Mouse (Mus musculus): ENCODE measurements around the gene Arhgap29. TPM values are rescaled to one million over a fixed set of nuclear protein-coding genes. Genes with fewer than 3 reads are reported as not detected.

Gene Arhgap29
- polyA plus RNA-seq, 1 experiment from 2014 or later: 69.1 TPM

- Histone ChIP-seq H3K9me3 (replicated peaks; ENCODE audit: control insufficient read depth, low read length) (no peaks in the 10 kb centered on the region), H3K4me1 (ENCODE audit: control insufficient read depth, insufficient read depth, low read length) (peaks cover 53% of the 10 kb centered on the region), H3K4me2 (peak overlapping the region; percentile 49; the same call in 1 of the 2 replicates), H3K27ac (ENCODE audit: low read depth, low read length) (peak overlapping the region; percentile 50), H3K36me3 (ENCODE audit: control insufficient read depth, insufficient read depth, low read length) (no peaks in the 10 kb centered on the region), H3K27me3 (ENCODE audit: control insufficient read depth, insufficient read depth, low read length) (no peaks in the 10 kb centered on the region), H3K4me3 (ENCODE audit: low read depth, low read length) (no peak overlapping the region), H3K9ac (ENCODE audit: low read depth, low read length) (no peak overlapping the region)
- whole genome bisulfite sequencing (ENCODE audit: insufficient replicate concordance): 30% methylated on average over 7 of the region's 7 CpGs
- no peak; the same call in 1 of the 2 replicates for ATAC-seq (replicated peaks; ENCODE audit: insufficient number of reproducible peaks, low FRiP score, low TSS enrichment)
Measured at GRCm38 (mm10) chr3:122047402-122047801, 95.1 kb downstream of the Arhgap29 start.

- Histone ChIP-seq H3K9me3 (replicated peaks; ENCODE audit: control insufficient read depth, low read length) (no peaks in the 10 kb centered on the region), H3K27me3 (ENCODE audit: control insufficient read depth, insufficient read depth, low read length) (no peaks in the 10 kb centered on the region), H3K4me3 (ENCODE audit: low read depth, low read length) (no peak overlapping the region), H3K9ac (ENCODE audit: low read depth, low read length) (no peak overlapping the region), H3K27ac (ENCODE audit: low read depth, low read length) (peak overlapping the region; percentile 50), H3K4me1 (ENCODE audit: control insufficient read depth, insufficient read depth, low read length) (peaks cover 48% of the 10 kb centered on the region), H3K36me3 (ENCODE audit: control insufficient read depth, insufficient read depth, low read length) (no peaks in the 10 kb centered on the region), H3K4me2 (peak overlapping the region; percentile 49)
- no peak; the same call in 1 of the 2 replicates for ATAC-seq (replicated peaks; ENCODE audit: insufficient number of reproducible peaks, low FRiP score, low TSS enrichment)
- WGBS (ENCODE audit: insufficient replicate concordance): 27% methylated on average over 17 of the region's 17 CpGs
Measured at GRCm38 (mm10) chr3:122047921-122048861, 95.8 kb downstream of the Arhgap29 start.

DNA sequence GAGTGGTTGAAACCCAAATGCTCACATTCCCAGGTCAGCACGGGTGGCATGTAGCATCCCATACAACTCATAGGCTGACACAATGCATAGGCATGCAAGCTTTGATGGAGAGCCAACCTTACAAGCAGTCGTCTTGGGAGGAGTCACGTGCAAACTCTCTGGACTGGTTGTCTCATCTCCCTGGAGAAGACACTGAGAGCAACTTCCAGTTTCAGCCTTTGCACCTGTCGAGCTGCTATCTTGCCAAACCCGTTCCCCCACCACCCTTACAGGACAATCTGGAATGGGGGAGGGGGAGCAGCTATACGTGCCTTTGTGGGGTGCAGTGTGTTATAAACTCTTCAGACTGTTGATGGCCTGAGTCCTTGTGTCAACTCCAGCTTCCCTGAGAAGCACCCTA is 96.8 kb downstream of the Arhgap29 start:
- ATAC-seq (replicated peaks; ENCODE audit: insufficient number of reproducible peaks, low FRiP score, low TSS enrichment): no peak
- peaks cover 44% of the 10 kb centered on the region for H3K4me1 ChIP-seq (ENCODE audit: control insufficient read depth, insufficient read depth, low read length)
- H3K9me3 ChIP-seq (replicated peaks; ENCODE audit: control insufficient read depth, low read length): no peaks in the 10 kb centered on the region
- H3K27me3 ChIP-seq (ENCODE audit: control insufficient read depth, insufficient read depth, low read length): no peaks in the 10 kb centered on the region
- H3K4me3 ChIP-seq (ENCODE audit: low read depth, low read length): no peak overlapping the region
- H3K9ac ChIP-seq (ENCODE audit: low read depth, low read length): no peak overlapping the region
- H3K36me3 ChIP-seq (ENCODE audit: control insufficient read depth, insufficient read depth, low read length): no peaks in the 10 kb centered on the region
- H3K27ac ChIP-seq (ENCODE audit: low read depth, low read length): no peak overlapping the region
- no peak overlapping the region for H3K4me2 ChIP-seq
- 50% methylated on average over 6 of the region's 6 CpGs for WGBS (ENCODE audit: insufficient replicate concordance)

DNA sequence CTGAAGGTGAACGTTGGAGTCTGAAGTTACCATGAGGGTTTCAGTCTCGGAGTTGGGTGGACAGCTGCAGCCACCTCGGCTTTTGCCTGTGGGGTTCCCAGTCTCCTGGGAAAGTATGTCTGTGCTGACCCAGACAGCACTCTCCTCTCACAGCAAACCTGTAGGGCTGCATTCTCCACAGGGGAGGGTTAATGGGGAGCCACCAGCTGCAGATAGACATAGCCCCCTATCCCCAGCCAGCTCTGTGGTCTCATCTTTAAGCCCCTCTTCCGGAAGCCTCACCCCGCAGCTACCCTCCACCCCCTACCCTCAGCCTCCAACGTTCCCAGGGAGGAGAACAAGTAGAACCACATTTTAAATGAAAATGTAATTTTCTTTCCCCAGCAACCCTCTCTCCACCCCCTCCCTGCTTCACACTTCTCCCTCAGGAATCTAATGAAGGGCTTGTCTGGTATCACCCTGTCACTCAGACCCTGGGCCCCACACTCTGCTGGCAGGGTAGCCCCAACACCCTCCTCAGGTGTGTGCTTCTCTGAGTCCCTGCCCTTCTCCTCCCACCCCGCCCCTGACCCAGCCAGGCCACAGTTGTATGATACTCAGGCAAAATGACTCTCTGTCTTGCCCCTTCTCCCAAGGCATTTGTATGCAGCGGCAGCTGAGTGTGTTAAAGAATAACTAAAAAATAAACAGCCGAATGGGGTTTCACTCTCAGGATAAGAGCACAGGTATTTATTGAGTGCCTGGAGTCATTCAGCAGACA is 106.3 kb downstream of the Arhgap29 start:
- H3K27me3 ChIP-seq (ENCODE audit: control insufficient read depth, insufficient read depth, low read length): no peaks in the 10 kb centered on the region
- H3K36me3 ChIP-seq (ENCODE audit: control insufficient read depth, insufficient read depth, low read length): no peaks in the 10 kb centered on the region
- no peaks in the 10 kb centered on the region for H3K9me3 ChIP-seq (replicated peaks; ENCODE audit: control insufficient read depth, low read length)
- no peak overlapping the region for H3K9ac ChIP-seq (ENCODE audit: low read depth, low read length)
- H3K4me2 ChIP-seq: no peak overlapping the region
- no peak overlapping the region for H3K4me3 ChIP-seq (ENCODE audit: low read depth, low read length)
- 53% methylated on average over 9 of the region's 9 CpGs for WGBS (ENCODE audit: insufficient replicate concordance)
- no peak overlapping the region for H3K27ac ChIP-seq (ENCODE audit: low read depth, low read length)
- H3K4me1 ChIP-seq (ENCODE audit: control insufficient read depth, insufficient read depth, low read length): peaks cover 4% of the 10 kb centered on the region
- ATAC-seq (replicated peaks; ENCODE audit: insufficient number of reproducible peaks, low FRiP score, low TSS enrichment): no peak

- Histone ChIP-seq H3K4me2 (no peak overlapping the region), H3K4me3 (ENCODE audit: low read depth, low read length) (no peak overlapping the region), H3K36me3 (ENCODE audit: control insufficient read depth, insufficient read depth, low read length) (no peaks in the 10 kb centered on the region), H3K27ac (ENCODE audit: low read depth, low read length) (no peak overlapping the region), H3K9me3 (replicated peaks; ENCODE audit: control insufficient read depth, low read length) (no peaks in the 10 kb centered on the region), H3K4me1 (ENCODE audit: control insufficient read depth, insufficient read depth, low read length) (peaks cover 17% of the 10 kb centered on the region), H3K27me3 (ENCODE audit: control insufficient read depth, insufficient read depth, low read length) (no peaks in the 10 kb centered on the region), H3K9ac (ENCODE audit: low read depth, low read length) (no peak overlapping the region)
- 83% methylated on average over 10 of the region's 10 CpGs for WGBS (ENCODE audit: insufficient replicate concordance)
- no peak for ATAC-seq (replicated peaks; ENCODE audit: insufficient number of reproducible peaks, low FRiP score, low TSS enrichment)
Measured at GRCm38 (mm10) chr3:122062586-122062985, 110.2 kb downstream of the Arhgap29 start.

- peak overlapping the region; percentile 29 for H3K4me2 ChIP-seq
- H3K9ac ChIP-seq (ENCODE audit: low read depth, low read length): no peak overlapping the region
- no peak overlapping the region for H3K4me3 ChIP-seq (ENCODE audit: low read depth, low read length)
- peak overlapping the region; percentile 22 for H3K27ac ChIP-seq (ENCODE audit: low read depth, low read length)
- no peaks in the 10 kb centered on the region for H3K27me3 ChIP-seq (ENCODE audit: control insufficient read depth, insufficient read depth, low read length)
- H3K4me1 ChIP-seq (ENCODE audit: control insufficient read depth, insufficient read depth, low read length): 0 out of 2 replicates have a peak, but pooled peaks cover 13% of the 10 kb centered on the region
- 0 out of 2 replicates have a peak, but pooled peaks have one; percentile 31 for ATAC-seq (replicated peaks; ENCODE audit: insufficient number of reproducible peaks, low FRiP score, low TSS enrichment)
- no peaks in the 10 kb centered on the region for H3K36me3 ChIP-seq (ENCODE audit: control insufficient read depth, insufficient read depth, low read length)
- WGBS (ENCODE audit: insufficient replicate concordance): 40% methylated on average over 13 of the region's 13 CpGs
- H3K9me3 ChIP-seq (replicated peaks; ENCODE audit: control insufficient read depth, low read length): no peaks in the 10 kb centered on the region
Measured at GRCm38 (mm10) chr3:122064556-122065410, 112.4 kb downstream of the Arhgap29 start.

Measured in heart, embryonic 11.5 days (tissue).